Mouse (Mus musculus): Measurements from ENCODE around the gene Eif3l. TPM values are rescaled to one million over a fixed set of nuclear protein-coding genes. Genes with fewer than 3 reads are reported as not detected.
A peak's percentile ranks its signal among the peaks of the same experiment; 100 is the strongest.

The Eif3l gene
- polyA plus RNA-seq, 1 experiment from 2014 or later, result 165 TPM

DNA sequence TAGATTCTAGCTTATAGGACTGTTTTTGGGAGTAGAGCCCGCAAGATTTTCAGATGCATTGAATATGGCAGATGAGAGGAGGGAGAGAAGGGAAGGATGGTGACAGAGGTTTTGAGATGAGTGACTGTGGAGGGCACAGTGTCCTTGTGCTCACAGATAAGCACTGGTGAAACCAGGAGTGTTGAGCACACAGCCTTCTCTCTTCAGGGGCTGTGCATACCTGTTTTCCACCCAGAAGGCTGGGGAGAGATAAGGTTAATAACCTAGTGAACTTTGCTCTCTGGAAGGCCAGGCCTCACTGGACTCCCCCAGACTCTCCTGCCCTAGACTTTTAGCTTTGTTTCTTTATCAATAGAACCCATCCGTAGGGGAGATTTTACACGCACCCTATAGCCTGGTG is 6.6 kb upstream of the Eif3l start:
- Histone ChIP-seq H3K27me3 (replicated peaks) (no peaks in the 10 kb centered on the region), H3K4me3 (no peak overlapping the region), H3K36me3 (no peaks in the 10 kb centered on the region), H3K27ac (ENCODE audit: poor library complexity, severe bottlenecking) (peak overlapping the region; percentile 8; the same call in 1 of the 2 replicates), H3K9ac (no peak overlapping the region), H3K4me1 (replicated peaks) (peaks cover 27% of the 10 kb centered on the region), H3K9me3 (replicated peaks) (no peaks in the 10 kb centered on the region), H3K4me2 (no peak overlapping the region)
- ATAC-seq (ENCODE audit: insufficient number of reproducible peaks, low FRiP score), result 0 out of 2 replicates have a peak, but pooled peaks have one; percentile 31
- 52% methylated on average over 3 of the region's 3 CpGs for WGBS

- H3K4me3 ChIP-seq, result no peak overlapping the region
- no peak overlapping the region for H3K27ac ChIP-seq (ENCODE audit: poor library complexity, severe bottlenecking)
- H3K9ac ChIP-seq, result no peak overlapping the region
- peaks cover 30% of the 10 kb centered on the region for H3K4me1 ChIP-seq (replicated peaks)
- H3K9me3 ChIP-seq (replicated peaks), result no peaks in the 10 kb centered on the region
- H3K27me3 ChIP-seq (replicated peaks), result no peaks in the 10 kb centered on the region
- WGBS, result 63% methylated on average over 5 of the region's 5 CpGs
- no peak overlapping the region for H3K4me2 ChIP-seq
- peaks cover under 1% of the 10 kb centered on the region; the same call in 1 of the 2 replicates for H3K36me3 ChIP-seq
- no peak for ATAC-seq (ENCODE audit: insufficient number of reproducible peaks, low FRiP score)
Observed at GRCm38 (mm10) chr15:79071117-79072039, 3.6 kb upstream of the Eif3l start.

DNA sequence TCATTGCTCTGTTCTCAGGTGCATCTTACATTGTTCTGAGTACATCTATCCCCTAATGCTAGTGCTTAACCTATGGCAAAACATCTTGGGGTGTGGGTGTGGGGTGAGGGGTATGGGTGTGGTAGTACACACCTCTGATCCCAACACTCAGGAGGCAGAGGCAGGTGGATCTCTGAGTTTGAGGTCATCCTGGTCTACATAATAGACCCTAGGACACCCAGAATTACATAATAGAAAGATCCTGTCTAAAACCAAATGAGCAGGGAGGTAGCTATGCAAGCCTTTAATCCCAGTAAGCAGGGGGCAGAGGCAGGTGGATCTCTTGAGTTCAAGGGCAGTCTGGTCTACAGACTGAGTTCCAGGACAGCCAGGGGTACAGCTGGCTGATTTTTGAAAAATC is 1.2 kb upstream of the Eif3l start:
- Histone ChIP-seq H3K9ac (no peak overlapping the region), H3K36me3 (peaks cover 24% of the 10 kb centered on the region), H3K4me1 (replicated peaks) (peaks cover 16% of the 10 kb centered on the region), H3K4me2 (no peak overlapping the region), H3K4me3 (no peak overlapping the region), H3K9me3 (replicated peaks) (no peaks in the 10 kb centered on the region), H3K27me3 (replicated peaks) (no peaks in the 10 kb centered on the region), H3K27ac (ENCODE audit: poor library complexity, severe bottlenecking) (no peak overlapping the region)
- ATAC-seq (ENCODE audit: insufficient number of reproducible peaks, low FRiP score), result no peak

GRCm38 (mm10) chr15:79074446-79074845 is 533 bp upstream of the Eif3l start:
- Histone ChIP-seq H3K4me3 (peak overlapping the region; percentile 84), H3K27ac (ENCODE audit: poor library complexity, severe bottlenecking) (peak overlapping the region; percentile 89), H3K4me1 (replicated peaks) (peaks cover 16% of the 10 kb centered on the region), H3K27me3 (replicated peaks) (no peaks in the 10 kb centered on the region), H3K9me3 (replicated peaks) (no peaks in the 10 kb centered on the region), H3K4me2 (peak overlapping the region; percentile 92), H3K9ac (peak overlapping the region; percentile 91), H3K36me3 (peaks cover 30% of the 10 kb centered on the region)
- 33% methylated on average over 10 of the region's 10 CpGs for WGBS
- ATAC-seq (ENCODE audit: insufficient number of reproducible peaks, low FRiP score), result no peak

DNA sequence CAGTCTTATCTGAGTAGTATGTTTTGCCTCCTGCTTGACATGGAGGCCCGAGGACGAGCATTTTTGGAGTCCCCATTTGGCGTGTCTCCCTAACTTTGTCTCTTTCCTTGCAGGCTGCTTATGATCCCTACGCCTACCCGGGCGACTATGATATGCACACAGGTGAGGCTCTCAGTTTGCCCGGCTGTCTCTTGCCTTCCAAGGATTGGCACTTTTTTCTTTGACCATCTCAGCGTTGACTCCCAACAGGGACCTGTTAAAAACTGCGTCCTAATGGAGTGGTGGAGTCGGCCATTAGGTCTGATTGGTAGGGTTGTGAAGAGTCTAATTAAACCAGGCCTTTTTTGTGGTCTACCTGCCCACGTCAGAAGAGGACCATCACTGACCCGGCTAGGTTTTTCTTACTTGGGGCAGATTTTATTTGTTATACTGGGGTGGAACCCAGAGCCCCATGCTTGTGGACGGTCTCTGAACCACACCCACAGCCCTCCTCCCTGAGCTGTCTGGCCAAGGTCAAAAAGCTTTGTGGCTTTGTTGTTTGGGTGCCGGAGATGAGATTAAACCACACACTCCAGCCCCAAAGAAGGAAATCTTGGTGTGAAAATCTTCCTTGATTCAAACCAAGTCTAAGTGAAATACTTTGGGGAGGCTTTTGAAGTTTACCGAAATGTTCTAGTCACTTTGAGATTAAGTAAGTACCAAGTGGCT is 833 bp downstream of the Eif3l start:
- WGBS, result 33% methylated on average over 15 of the region's 15 CpGs
- peak overlapping the region; percentile 92 for H3K4me2 ChIP-seq
- H3K27me3 ChIP-seq (replicated peaks), result no peaks in the 10 kb centered on the region
- no peak for ATAC-seq (ENCODE audit: insufficient number of reproducible peaks, low FRiP score)
- peaks cover 42% of the 10 kb centered on the region for H3K36me3 ChIP-seq
- no peaks in the 10 kb centered on the region for H3K9me3 ChIP-seq (replicated peaks)
- peak overlapping the region; percentile 84 for H3K4me3 ChIP-seq
- H3K27ac ChIP-seq (ENCODE audit: poor library complexity, severe bottlenecking), result no peak overlapping the region
- H3K9ac ChIP-seq, result peak overlapping the region; percentile 91
- H3K4me1 ChIP-seq (replicated peaks), result peaks cover 16% of the 10 kb centered on the region

DNA sequence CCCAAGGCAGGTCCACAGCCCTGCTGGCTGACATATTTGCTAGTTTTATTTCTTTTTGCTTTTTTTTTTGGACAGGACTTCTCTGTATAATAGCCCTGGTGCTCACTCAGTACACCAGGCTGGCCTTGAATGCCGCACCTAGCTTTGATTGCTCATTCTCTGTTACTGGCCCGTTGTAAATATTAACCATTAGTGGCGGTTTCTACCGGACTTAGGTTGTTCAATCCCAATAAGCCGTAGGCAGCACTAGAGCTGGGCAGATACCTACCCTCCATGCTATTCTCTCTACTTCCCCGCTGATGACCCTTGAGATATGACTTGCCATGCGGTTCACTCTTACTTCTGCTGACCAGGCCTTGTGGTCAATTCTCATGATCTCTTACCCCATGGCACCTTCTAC is 4.6 kb downstream of the Eif3l start:
- ATAC-seq (ENCODE audit: insufficient number of reproducible peaks, low FRiP score), result no peak
- H3K27me3 ChIP-seq (replicated peaks), result no peaks in the 10 kb centered on the region
- no peak overlapping the region for H3K27ac ChIP-seq (ENCODE audit: poor library complexity, severe bottlenecking)
- peaks cover 79% of the 10 kb centered on the region for H3K36me3 ChIP-seq
- peaks cover 12% of the 10 kb centered on the region for H3K4me1 ChIP-seq (replicated peaks)
- H3K9me3 ChIP-seq (replicated peaks), result no peaks in the 10 kb centered on the region
- WGBS, result 95% methylated on average over 7 of the region's 7 CpGs
- H3K4me2 ChIP-seq, result no peak overlapping the region
- no peak overlapping the region for H3K4me3 ChIP-seq
- H3K9ac ChIP-seq, result no peak overlapping the region

DNA sequence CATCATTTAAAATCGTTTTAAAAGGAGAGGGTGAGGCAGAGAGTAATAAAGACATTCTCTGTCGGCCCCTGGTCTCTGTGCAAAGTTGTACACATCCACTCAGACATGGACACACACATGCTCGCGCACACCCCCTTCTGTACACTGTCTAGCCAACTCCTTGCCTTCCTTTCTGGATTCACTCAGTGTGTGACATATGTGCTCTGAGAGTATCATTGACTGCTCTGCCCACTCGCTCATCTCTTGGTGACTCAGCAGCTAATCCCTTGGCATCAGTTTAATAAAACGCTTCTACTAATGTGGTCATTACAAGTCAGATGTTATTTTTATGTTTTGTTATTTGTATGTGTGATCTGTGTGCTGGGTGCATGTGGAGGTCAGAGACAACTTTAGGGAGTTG is 17.3 kb downstream of the Eif3l start:
- Histone ChIP-seq H3K4me3 (no peak overlapping the region), H3K9ac (no peak overlapping the region), H3K36me3 (peaks cover 85% of the 10 kb centered on the region), H3K27me3 (replicated peaks) (no peaks in the 10 kb centered on the region), H3K4me2 (no peak overlapping the region), H3K4me1 (replicated peaks) (peaks cover 18% of the 10 kb centered on the region), H3K9me3 (replicated peaks) (no peaks in the 10 kb centered on the region), H3K27ac (ENCODE audit: poor library complexity, severe bottlenecking) (no peak overlapping the region)
- 91% methylated on average over 6 of the region's 6 CpGs for WGBS
- ATAC-seq (ENCODE audit: insufficient number of reproducible peaks, low FRiP score), result no peak

DNA sequence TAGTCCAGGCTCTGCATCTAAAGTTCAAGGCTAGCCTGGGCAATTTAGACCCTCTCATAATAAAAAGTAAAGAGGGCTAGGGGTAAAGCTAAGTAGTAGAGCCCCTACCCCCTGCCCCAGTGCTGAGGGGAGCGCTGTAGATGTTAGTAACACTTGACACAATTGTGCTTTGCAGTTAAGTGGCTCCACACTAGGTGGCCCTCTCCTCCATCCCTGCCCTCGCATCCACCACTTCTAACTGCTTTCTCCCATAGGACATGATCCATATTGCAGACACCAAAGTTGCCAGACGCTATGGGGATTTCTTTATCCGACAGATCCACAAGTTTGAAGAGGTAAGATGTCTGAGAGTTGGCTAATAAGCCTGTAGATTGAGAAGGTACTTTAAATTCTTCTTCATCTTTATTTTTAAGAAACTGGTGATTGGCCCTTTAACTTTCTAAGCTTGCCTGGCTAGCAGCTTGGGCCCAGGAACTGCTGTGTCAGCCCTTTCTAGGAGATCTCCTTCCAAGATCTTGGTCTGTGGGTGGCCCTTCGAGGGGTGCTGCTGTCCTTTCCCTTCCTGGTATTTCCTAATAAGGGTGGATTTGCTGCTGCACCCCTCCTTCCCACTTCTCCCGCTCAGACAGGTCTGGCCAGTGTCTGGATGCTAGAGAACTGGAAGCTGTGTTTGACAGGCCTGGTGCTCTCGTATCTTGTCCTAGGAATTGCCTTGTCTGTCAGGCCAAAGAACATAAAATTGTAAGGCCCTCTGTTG is 18.3 kb downstream of the Eif3l start:
- H3K9ac ChIP-seq, result no peak overlapping the region
- no peak overlapping the region for H3K4me3 ChIP-seq
- H3K27ac ChIP-seq (ENCODE audit: poor library complexity, severe bottlenecking), result no peak overlapping the region
- peaks cover 78% of the 10 kb centered on the region for H3K36me3 ChIP-seq
- no peaks in the 10 kb centered on the region for H3K27me3 ChIP-seq (replicated peaks)
- H3K9me3 ChIP-seq (replicated peaks), result no peaks in the 10 kb centered on the region
- 51% methylated on average over 7 of the region's 7 CpGs for WGBS
- no peak for ATAC-seq (ENCODE audit: insufficient number of reproducible peaks, low FRiP score)
- peaks cover 27% of the 10 kb centered on the region for H3K4me1 ChIP-seq (replicated peaks)
- H3K4me2 ChIP-seq, result no peak overlapping the region

DNA sequence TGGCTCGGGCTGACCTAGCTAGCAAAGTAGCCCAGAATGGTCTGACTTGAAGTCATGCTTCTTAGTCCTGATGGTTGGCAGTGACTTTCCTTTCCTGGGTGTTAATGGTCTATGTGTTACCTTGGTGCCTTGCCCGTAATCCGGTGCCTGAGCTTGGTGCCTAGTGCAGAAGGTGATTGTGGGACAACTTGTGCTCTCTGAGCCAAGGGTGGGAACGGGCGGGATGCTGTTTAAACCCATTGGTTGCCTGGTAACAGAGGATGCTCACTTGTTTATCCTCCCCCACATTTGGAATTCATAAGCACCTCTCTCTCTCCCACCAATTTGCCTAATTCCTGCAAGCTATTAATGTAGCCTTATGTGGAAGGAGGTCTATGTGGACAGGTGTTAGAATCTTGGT is 20.5 kb downstream of the Eif3l start:
- peaks cover 50% of the 10 kb centered on the region for H3K4me1 ChIP-seq (replicated peaks)

DNA sequence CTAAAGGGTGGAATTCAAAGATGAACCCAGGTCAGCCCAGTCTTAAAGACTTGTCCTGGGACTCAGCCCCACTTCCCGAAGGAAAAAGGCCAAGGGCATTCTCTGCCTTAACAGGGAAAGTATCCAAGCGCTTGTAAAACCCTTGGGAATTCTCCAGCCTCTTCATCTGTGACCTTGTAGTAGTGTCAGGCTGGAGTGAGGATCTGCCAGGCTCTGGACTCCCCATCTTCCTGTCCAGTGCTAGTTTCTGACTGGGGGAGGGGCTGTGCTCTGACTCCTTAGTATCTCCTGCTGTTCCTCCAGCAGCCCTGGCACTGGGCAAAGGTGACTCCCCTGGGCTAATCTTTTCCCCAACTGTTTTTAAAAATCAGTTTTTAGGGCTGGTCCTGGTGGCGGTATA is 21.6 kb downstream of the Eif3l start:
- Histone ChIP-seq H3K4me1 (replicated peaks) (peaks cover 60% of the 10 kb centered on the region), H3K36me3 (peaks cover 45% of the 10 kb centered on the region), H3K4me3 (no peak overlapping the region), H3K27ac (ENCODE audit: poor library complexity, severe bottlenecking) (peak overlapping the region; percentile 98), H3K9ac (peak overlapping the region; percentile 29), H3K4me2 (no peak overlapping the region), H3K27me3 (replicated peaks) (no peaks in the 10 kb centered on the region), H3K9me3 (replicated peaks) (no peaks in the 10 kb centered on the region)
- no peak for ATAC-seq (ENCODE audit: insufficient number of reproducible peaks, low FRiP score)
- 42% methylated on average over 3 of the region's 3 CpGs for WGBS

More for the DNA sequence above, 20.5 kb downstream of the Eif3l start:
- H3K4me2 ChIP-seq, result no peak overlapping the region
- H3K36me3 ChIP-seq, result peaks cover 55% of the 10 kb centered on the region
- no peak overlapping the region for H3K4me3 ChIP-seq
- H3K27ac ChIP-seq (ENCODE audit: poor library complexity, severe bottlenecking), result no peak overlapping the region
- 85% methylated on average over 5 of the region's 5 CpGs for WGBS
- no peak overlapping the region for H3K9ac ChIP-seq
- H3K9me3 ChIP-seq (replicated peaks), result no peaks in the 10 kb centered on the region
- ATAC-seq (ENCODE audit: insufficient number of reproducible peaks, low FRiP score), result no peak
- no peaks in the 10 kb centered on the region for H3K27me3 ChIP-seq (replicated peaks)

DNA sequence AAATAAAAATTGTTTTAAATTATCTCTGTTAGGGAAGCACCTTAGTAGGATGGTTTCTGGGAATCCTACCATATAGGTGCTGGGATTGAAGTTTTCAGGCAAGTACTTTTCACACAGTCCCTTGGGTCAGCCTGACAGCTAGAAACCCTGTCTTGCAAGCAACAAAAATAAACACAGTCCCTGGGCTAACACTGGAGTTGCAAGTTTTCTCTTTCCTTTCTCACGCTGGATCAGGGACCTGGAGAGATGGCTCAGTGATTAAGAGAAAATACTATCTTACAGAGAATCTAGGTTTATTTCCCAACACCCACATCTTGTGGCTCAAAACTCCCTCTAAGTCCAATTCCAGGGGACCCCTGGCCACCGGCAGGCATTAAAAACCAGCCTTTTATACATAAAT is 22.2 kb downstream of the Eif3l start:
- peaks cover 66% of the 10 kb centered on the region for H3K4me1 ChIP-seq (replicated peaks)
- no peak for ATAC-seq (ENCODE audit: insufficient number of reproducible peaks, low FRiP score)
- 27% methylated on average over 2 of the region's 2 CpGs for WGBS
- H3K27ac ChIP-seq (ENCODE audit: poor library complexity, severe bottlenecking), result peak overlapping the region; percentile 98
- peak overlapping the region; percentile 47 for H3K9ac ChIP-seq
- H3K4me3 ChIP-seq, result no peak overlapping the region
- no peaks in the 10 kb centered on the region for H3K9me3 ChIP-seq (replicated peaks)
- peak overlapping the region; percentile 26 for H3K4me2 ChIP-seq
- H3K27me3 ChIP-seq (replicated peaks), result no peaks in the 10 kb centered on the region
- peaks cover 39% of the 10 kb centered on the region for H3K36me3 ChIP-seq
